Mouse (Mus musculus): ENCODE measurements around the gene Vwf. TPM values are rescaled to one million over a fixed set of nuclear protein-coding genes. Genes with fewer than 3 reads are reported as not detected.

Vwf gene
- total and polyA plus RNA-seq, 2 experiments from 2014 or later = 17.2 to 29.5 TPM

DNA sequence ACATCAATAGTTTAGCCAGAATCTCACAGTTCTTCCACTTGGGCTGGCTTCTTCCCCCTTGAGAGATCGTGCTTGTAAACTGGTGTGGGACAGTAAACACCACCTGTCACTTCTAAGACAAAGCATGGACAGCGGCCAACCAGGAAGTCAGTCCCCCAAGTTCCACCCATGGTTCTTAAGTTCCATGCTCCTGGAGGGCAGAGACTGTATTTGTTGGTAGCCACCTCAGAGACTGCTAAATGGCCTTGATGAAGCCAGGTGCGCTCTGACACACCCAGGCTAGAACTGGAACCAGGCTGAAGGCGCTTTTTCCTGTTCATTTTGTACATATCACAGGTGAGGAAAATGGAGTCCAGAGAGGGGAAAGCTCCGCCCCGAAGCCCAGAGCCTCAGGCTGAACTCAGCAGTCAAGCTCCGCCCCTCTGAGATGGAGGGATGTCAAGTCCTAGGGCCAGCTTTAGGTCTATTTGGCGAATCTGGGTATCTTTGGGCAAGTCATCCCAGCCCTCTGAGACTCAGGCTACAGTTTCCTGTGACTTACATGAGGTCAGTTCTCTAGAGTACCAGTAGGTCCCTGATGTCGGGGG is 17.9 kb upstream of the Vwf start:
- no peak overlapping the region for H3K4me2 ChIP-seq (ENCODE audit: low read depth, low read length)
- ATAC-seq = no peak
- H3K9ac ChIP-seq (replicated peaks; ENCODE audit: low read length) = no peak overlapping the region
- H3K4me3 ChIP-seq (ENCODE audit: low read length) = no peak overlapping the region
- no peak overlapping the region for H3K27ac ChIP-seq
- H3K4me1 ChIP-seq (ENCODE audit: insufficient read depth, low read length) = no peaks in the 10 kb centered on the region
- no peaks in the 10 kb centered on the region for H3K9me3 ChIP-seq (ENCODE audit: low read length)
- no peaks in the 10 kb centered on the region for H3K36me3 ChIP-seq (ENCODE audit: insufficient read depth, low read length)
- 87% methylated on average over 9 of the region's 9 CpGs for WGBS
- TF ChIP-seq CTCF (IDR thresholded peaks at IDR 0.05; ENCODE audit: low read depth) = no peak
- no peaks in the 10 kb centered on the region for H3K27me3 ChIP-seq (ENCODE audit: insufficient read depth, low read length)
- no peak for DNase-seq (ENCODE audit: low spot score)

DNA sequence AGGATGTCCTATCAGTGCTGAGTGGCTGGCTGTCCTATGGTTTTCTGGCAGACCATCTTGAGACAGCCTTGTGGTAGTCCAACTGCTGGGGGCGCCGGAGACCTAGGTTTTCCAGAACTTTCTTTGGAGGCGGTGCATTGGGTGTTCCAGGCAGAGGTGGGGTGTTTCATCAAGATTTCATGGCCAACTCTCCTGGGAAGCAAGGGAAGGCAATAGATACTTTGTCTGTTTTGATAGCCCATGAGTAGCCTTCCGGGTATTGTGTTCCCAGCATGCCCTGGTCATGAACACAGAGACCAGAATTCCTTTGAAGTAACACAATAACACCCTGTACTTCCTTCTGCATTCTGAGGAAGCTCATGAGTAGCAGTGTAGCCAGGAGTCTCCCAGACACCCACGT is 17.1 kb upstream of the Vwf start:
- no peak overlapping the region for H3K4me2 ChIP-seq (ENCODE audit: low read depth, low read length)
- H3K4me3 ChIP-seq (ENCODE audit: low read length) = no peak overlapping the region
- ATAC-seq (no peak), DNase-seq (ENCODE audit: low spot score) (no peak)
- no peak overlapping the region for H3K27ac ChIP-seq
- H3K9me3 ChIP-seq (ENCODE audit: low read length) = no peaks in the 10 kb centered on the region
- no peak overlapping the region for H3K9ac ChIP-seq (replicated peaks; ENCODE audit: low read length)
- no peaks in the 10 kb centered on the region for H3K27me3 ChIP-seq (ENCODE audit: insufficient read depth, low read length)
- H3K4me1 ChIP-seq (ENCODE audit: insufficient read depth, low read length) = no peaks in the 10 kb centered on the region
- peak; percentile 20; the same call in 1 of the 2 replicates for TF ChIP-seq CTCF (IDR thresholded peaks at IDR 0.05; ENCODE audit: low read depth)
- WGBS = 94% methylated on average over 5 of the region's 5 CpGs
- no peaks in the 10 kb centered on the region for H3K36me3 ChIP-seq (ENCODE audit: insufficient read depth, low read length)

DNA sequence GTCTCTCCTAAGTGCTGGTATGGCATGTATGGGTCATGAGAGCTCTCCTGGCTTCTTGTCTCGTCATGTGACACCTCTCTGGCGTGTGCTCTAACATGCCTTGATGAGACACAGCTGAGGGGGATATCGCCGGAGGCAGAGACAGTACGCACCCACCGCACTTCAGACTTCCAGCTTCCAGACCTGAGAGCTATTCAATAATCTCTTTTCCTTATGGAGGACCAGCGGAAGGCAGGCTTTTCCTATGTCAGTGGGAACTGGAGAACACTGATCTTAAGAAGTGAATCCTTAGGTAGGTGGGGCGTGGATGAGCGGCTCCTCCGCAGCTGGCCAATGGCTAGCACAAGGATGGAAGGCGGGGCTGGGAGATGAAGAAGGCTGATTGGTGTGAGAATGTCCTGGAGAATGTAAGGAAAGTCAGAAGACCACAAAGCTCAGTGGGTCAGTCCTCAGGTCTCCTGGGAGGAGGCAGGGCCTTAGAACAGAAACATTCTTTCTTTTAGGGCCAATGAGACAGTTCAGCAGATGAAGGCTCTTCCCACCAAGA is 13.4 kb upstream of the Vwf start:
- Histone ChIP-seq H3K4me1 (ENCODE audit: insufficient read depth, low read length) (no peaks in the 10 kb centered on the region), H3K9me3 (ENCODE audit: low read length) (no peaks in the 10 kb centered on the region), H3K27ac (no peak overlapping the region), H3K4me3 (ENCODE audit: low read length) (no peak overlapping the region), H3K9ac (replicated peaks; ENCODE audit: low read length) (no peak overlapping the region), H3K27me3 (ENCODE audit: insufficient read depth, low read length) (no peaks in the 10 kb centered on the region), H3K4me2 (ENCODE audit: low read depth, low read length) (no peak overlapping the region), H3K36me3 (ENCODE audit: insufficient read depth, low read length) (no peaks in the 10 kb centered on the region)
- DNase-seq (ENCODE audit: low spot score) = no peak
- no peak for TF ChIP-seq CTCF (IDR thresholded peaks at IDR 0.05; ENCODE audit: low read depth)
- WGBS = 92% methylated on average over 11 of the region's 11 CpGs
- ATAC-seq = no peak

DNA sequence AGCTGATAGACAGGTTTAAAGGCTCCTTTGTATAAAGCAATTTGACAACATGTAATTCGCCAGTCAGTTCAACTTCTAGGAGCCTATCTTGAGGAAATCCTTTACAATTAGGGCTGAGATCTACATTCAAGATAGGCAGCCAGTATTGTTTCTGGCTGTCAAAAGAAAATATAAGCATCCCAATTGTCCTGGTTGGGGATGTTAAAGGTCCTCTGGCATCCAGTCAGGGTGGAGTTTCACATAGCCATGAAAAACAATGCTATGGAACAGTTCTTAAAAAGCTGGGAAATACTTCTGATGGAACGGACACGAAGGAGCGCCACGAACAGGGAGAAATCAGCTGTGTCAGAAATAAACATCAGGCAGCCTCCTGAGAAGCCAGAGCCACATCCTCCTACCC is 11.6 kb upstream of the Vwf start:
- Histone ChIP-seq H3K36me3 (ENCODE audit: insufficient read depth, low read length) (no peaks in the 10 kb centered on the region), H3K9ac (replicated peaks; ENCODE audit: low read length) (no peak overlapping the region), H3K4me3 (ENCODE audit: low read length) (no peak overlapping the region), H3K27ac (no peak overlapping the region), H3K4me1 (ENCODE audit: insufficient read depth, low read length) (no peaks in the 10 kb centered on the region), H3K4me2 (ENCODE audit: low read depth, low read length) (no peak overlapping the region), H3K27me3 (ENCODE audit: insufficient read depth, low read length) (no peaks in the 10 kb centered on the region), H3K9me3 (ENCODE audit: low read length) (no peaks in the 10 kb centered on the region)
- DNase-seq (ENCODE audit: low spot score) = no peak
- no peak for ATAC-seq
- no peak for TF ChIP-seq CTCF (IDR thresholded peaks at IDR 0.05; ENCODE audit: low read depth)
- 76% methylated on average over 5 of the region's 5 CpGs for WGBS

DNA sequence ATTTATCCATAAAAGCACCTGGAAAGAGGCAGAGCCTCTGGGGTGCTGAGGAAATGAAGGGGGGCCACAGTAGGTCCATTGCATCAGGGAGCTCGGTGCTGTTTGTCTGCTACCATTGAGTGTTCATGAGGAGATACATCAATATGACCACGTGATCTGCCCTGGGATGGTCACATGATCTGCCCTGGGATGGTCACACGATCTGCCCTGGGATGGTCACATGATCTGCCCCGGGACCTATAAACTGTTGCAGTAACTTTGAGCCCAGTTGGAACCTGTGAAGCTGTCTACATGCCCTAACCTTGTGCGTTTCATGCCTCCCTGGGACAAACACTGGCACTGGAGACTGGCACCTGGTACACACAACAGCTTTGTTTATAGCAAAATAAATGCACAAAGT is 8.1 kb upstream of the Vwf start:
- no peak overlapping the region for H3K27ac ChIP-seq
- WGBS = 84% methylated on average over 5 of the region's 5 CpGs
- no peak for ATAC-seq
- no peak overlapping the region for H3K9ac ChIP-seq (replicated peaks; ENCODE audit: low read length)
- no peak for TF ChIP-seq CTCF (IDR thresholded peaks at IDR 0.05; ENCODE audit: low read depth)
- no peak for DNase-seq (ENCODE audit: low spot score)
- H3K9me3 ChIP-seq (ENCODE audit: low read length) = no peaks in the 10 kb centered on the region
- H3K4me2 ChIP-seq (ENCODE audit: low read depth, low read length) = no peak overlapping the region
- H3K4me1 ChIP-seq (ENCODE audit: insufficient read depth, low read length) = no peaks in the 10 kb centered on the region
- H3K4me3 ChIP-seq (ENCODE audit: low read length) = no peak overlapping the region
- H3K27me3 ChIP-seq (ENCODE audit: insufficient read depth, low read length) = no peaks in the 10 kb centered on the region
- no peaks in the 10 kb centered on the region for H3K36me3 ChIP-seq (ENCODE audit: insufficient read depth, low read length)

DNA sequence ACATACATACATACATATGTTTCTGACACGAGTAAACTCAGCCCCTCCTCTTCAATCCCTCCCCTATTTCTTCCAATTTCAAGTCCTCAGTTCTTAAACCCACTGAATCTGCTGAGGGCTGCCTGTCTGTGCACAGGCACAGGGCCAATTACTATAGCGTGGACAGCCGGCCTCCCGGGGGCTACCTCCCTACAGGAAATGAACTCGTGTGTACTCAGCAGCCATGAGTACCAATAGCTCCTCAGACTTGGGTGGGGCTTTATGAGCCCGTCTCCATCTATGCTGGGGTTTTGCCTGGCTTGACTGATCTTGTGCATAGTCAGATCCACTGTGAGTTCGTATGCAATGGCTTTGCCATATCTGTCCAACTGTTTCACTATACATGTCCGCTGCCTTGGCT is 7.2 kb upstream of the Vwf start:
- no peak for TF ChIP-seq CTCF (IDR thresholded peaks at IDR 0.05; ENCODE audit: low read depth)
- ATAC-seq = no peak
- Histone ChIP-seq H3K4me1 (ENCODE audit: insufficient read depth, low read length) (no peaks in the 10 kb centered on the region), H3K4me2 (ENCODE audit: low read depth, low read length) (no peak overlapping the region), H3K36me3 (ENCODE audit: insufficient read depth, low read length) (no peaks in the 10 kb centered on the region), H3K27ac (no peak overlapping the region), H3K4me3 (ENCODE audit: low read length) (no peak overlapping the region), H3K9ac (replicated peaks; ENCODE audit: low read length) (no peak overlapping the region), H3K27me3 (ENCODE audit: insufficient read depth, low read length) (no peaks in the 10 kb centered on the region), H3K9me3 (ENCODE audit: low read length) (no peaks in the 10 kb centered on the region)
- 51% methylated on average over 8 of the region's 8 CpGs for WGBS
- no peak for DNase-seq (ENCODE audit: low spot score)

DNA sequence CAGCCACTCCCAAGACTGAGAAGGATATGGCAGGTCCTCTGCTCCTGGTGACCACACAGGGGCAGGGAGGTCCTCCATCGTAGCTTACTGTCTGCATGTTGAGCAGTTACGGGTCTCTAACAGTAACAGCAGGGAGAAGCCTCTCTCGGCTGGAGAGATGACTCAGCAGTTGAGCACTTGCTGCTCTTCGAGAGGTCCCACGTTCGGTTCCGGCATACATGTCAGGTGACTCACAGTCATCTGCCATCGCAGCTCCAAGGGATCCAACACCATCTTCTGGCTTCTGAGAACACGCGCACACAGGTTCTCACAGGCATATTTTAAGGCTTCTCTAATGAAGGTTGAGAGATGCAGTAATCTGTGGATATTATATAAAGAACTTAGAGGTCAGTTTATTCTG is 6.4 kb upstream of the Vwf start:
- Histone ChIP-seq H3K4me3 (ENCODE audit: low read length) (no peak overlapping the region), H3K4me1 (ENCODE audit: insufficient read depth, low read length) (no peaks in the 10 kb centered on the region), H3K4me2 (ENCODE audit: low read depth, low read length) (no peak overlapping the region), H3K9ac (replicated peaks; ENCODE audit: low read length) (no peak overlapping the region), H3K9me3 (ENCODE audit: low read length) (no peaks in the 10 kb centered on the region), H3K27ac (no peak overlapping the region), H3K27me3 (ENCODE audit: insufficient read depth, low read length) (no peaks in the 10 kb centered on the region), H3K36me3 (ENCODE audit: insufficient read depth, low read length) (no peaks in the 10 kb centered on the region)
- WGBS = 87% methylated on average over 10 of the region's 10 CpGs
- no peak for ATAC-seq
- TF ChIP-seq CTCF (IDR thresholded peaks at IDR 0.05; ENCODE audit: low read depth) = no peak
- DNase-seq (ENCODE audit: low spot score) = no peak

All from hindbrain, postnatal 0 days (tissue).